Mouse (Mus musculus): ENCODE data around the gene 9030612E09Rik.

The 9030612E09Rik gene

GRCm38 (mm10) chr10:43174326-43175155 is at the start of gene 9030612E09Rik, which contains the start of gene Sobp:
Gene 9030612E09Rik (plus strand): TSS chr10:43174704.
Gene Sobp (minus strand): TSS chr10:43174530.
- peak; percentile 63 to 73 for DNase-seq

GRCm38 (mm10) chr10:43128750-43129149 is 45.8 kb upstream of the 9030612E09Rik start:
- DNase-seq, result no peak

- no peak for DNase-seq
Measured at GRCm38 (mm10) chr10:43134027-43134426, 40.5 kb upstream of the 9030612E09Rik start.

GRCm38 (mm10) chr10:43143173-43143572 is 31.3 kb upstream of the 9030612E09Rik start:
- no peak for DNase-seq

GRCm38 (mm10) chr10:43148456-43148855 is 26.0 kb upstream of the 9030612E09Rik start:
- DNase-seq, result no peak

GRCm38 (mm10) chr10:43152643-43153042 is 21.9 kb upstream of the 9030612E09Rik start:
- DNase-seq, result no peak

- peak; percentile 70 to 82 for DNase-seq
Measured at GRCm38 (mm10) chr10:43155046-43155560, 19.4 kb upstream of the 9030612E09Rik start.

GRCm38 (mm10) chr10:43158917-43159316 is 15.6 kb upstream of the 9030612E09Rik start:
- DNase-seq, result no peak

GRCm38 (mm10) chr10:43159333-43159732 is 15.2 kb upstream of the 9030612E09Rik start:
- DNase-seq, result no peak

- DNase-seq, result no peak
Measured at GRCm38 (mm10) chr10:43162318-43162717, 12.2 kb upstream of the 9030612E09Rik start.

- no peak for DNase-seq
Measured at GRCm38 (mm10) chr10:43164406-43164805, 10.1 kb upstream of the 9030612E09Rik start.

- no peak for DNase-seq
Measured at GRCm38 (mm10) chr10:43166146-43166545, 8.4 kb upstream of the 9030612E09Rik start.

- no peak for DNase-seq
Measured at GRCm38 (mm10) chr10:43166817-43167216, 7.7 kb upstream of the 9030612E09Rik start.

GRCm38 (mm10) chr10:43168847-43169246 is 5.7 kb upstream of the 9030612E09Rik start:
- no peak for DNase-seq

GRCm38 (mm10) chr10:43171106-43171505 is 3.4 kb upstream of the 9030612E09Rik start:
- no peak for DNase-seq

- DNase-seq, result no peak
Measured at GRCm38 (mm10) chr10:43172066-43172465, 2.4 kb upstream of the 9030612E09Rik start.

GRCm38 (mm10) chr10:43172554-43172953 is 1.9 kb upstream of the 9030612E09Rik start:
- DNase-seq, result no peak

GRCm38 (mm10) chr10:43173141-43173827 is 1.2 kb upstream of the 9030612E09Rik start:
- peak; percentile 78 to 86 for DNase-seq

- peak in 1 of 2 experiments; percentile 45 for DNase-seq
Measured at GRCm38 (mm10) chr10:43173828-43174325, 627 bp upstream of the 9030612E09Rik start.

GRCm38 (mm10) chr10:43175156-43175601 is 675 bp downstream of the 9030612E09Rik start:
- DNase-seq, result peak; percentile 13 to 36

- DNase-seq, result no peak
Measured at GRCm38 (mm10) chr10:43180313-43180912, 5.9 kb downstream of the 9030612E09Rik start.

- DNase-seq, result no peak
Measured at GRCm38 (mm10) chr10:43200206-43200605, 25.7 kb downstream of the 9030612E09Rik start.

- no peak for DNase-seq
Measured at GRCm38 (mm10) chr10:43203865-43204264, 29.4 kb downstream of the 9030612E09Rik start.

All from kidney, postnatal 4 days (tissue).